Mouse (Mus musculus) duodenum, adult 2 months (tissue): ENCODE results near the gene Cnpy1. TPM values are rescaled to one million over a fixed set of nuclear protein-coding genes. Genes with fewer than 3 reads are reported as not detected.

Source experiments
- polyA plus RNA-seq: library from polyadenylated mRNA; depleted of rRNA; stranded (reverse); fragments of >200 nt; gene quantifications from 2 replicates; pipeline ENCODE4 v1.2.3, GENCODE M21; 2012; ENCODE audit warnings: low replicate concordance; rRNA removed

Cnpy1 gene
- polyA plus RNA-seq, result 3.4 and 3.8 TPM in 2 replicates

DNA sequence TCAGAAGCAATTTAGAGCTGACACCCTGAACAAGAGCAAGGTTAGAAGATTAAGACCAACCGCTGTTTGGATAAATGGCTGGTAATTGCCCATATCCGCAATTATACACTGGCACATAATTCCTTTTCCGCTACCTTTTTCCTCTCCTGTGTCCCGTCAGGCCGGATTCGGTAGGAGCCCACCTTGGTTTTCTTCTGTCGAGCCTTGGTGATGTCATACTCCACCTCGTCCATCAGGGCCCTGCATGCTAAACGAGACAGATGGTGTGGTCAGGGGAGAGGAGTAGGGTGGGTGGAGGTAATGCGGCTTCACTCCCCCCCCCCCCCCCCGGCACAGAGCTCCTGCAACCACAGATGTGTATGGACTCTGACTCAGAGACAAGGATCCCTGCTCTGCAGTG, at the start of gene Cnpy1:
Gene Cnpy1 (minus strand): TSS at position 233 of the 400 bp plus-strand sequence.

DNA sequence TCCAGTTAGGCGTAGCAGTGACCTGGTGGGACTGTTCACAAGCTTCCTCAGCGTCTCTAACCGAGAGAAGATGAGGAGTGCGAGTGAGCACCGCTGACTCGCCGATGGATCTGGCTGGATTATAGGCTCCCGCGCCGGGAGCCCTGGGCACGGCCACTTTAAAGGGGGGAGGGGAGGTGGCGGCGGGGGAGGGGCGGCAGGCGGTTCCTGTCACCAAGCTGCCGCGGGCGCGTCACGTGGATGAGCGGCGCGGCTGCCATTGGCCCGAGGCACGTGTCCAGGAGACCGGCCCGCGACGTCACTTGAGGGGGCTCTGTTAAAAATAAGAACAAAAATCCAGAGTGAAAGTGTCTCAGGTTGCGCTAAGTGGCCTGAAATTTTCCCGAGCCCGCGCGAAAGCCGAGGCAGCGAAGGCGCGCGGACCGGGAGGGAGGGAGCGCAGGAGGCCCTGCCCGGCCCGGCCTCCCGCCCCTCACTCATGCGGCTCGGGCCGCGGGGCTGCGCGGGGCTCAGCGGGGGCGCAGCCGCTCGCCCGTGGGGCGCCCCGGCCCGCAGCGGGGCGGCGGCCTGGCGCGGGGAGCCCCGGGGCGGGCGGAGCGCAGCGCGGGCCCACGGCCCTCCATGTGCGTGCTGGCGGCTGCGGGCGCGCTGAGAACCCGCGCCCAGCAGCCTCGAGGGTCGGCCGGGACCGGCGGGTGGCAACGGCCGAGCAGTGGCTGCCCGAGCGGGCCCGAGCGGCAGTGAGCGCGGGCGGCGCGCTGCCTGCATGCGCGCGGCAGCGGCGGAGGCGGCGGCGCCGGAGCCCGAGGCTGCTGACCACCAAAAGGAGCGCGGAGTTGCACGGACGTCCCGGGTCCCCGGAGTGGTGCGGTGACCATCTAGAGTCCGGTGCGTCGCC, 80.0 kb downstream of the Cnpy1 start, which contains the start of gene En2:
Gene En2 (plus strand): TSS at position 337 of the 898 bp plus-strand sequence.

Other genes starting within 250 kb of the Cnpy1 start
- 61.1 and 156 TPM in 2 replicates for gene Insig1, start 174.4 kb downstream of the Cnpy1 start, polyA plus RNA-seq
- not detected in 2 replicates for gene En2, start 80.1 kb downstream of the Cnpy1 start, polyA plus RNA-seq
- gene Rbm33, start 71.3 kb upstream of the Cnpy1 start, polyA plus RNA-seq, result 16.8 and 18.6 TPM in 2 replicates
- 0.96 and 2.3 TPM in 2 replicates for gene Shh, start 221.4 kb upstream of the Cnpy1 start, polyA plus RNA-seq